Mouse (Mus musculus) embryonic facial prominence, embryonic 11.5 days (tissue): ENCODE results near the gene Gm28048. TPM values are rescaled to one million over a fixed set of nuclear protein-coding genes. Genes with fewer than 3 reads are reported as not detected.

Source experiments
- ATAC-seq: fragments of 200-750 bp; cut with Nextera tagmentation; replicated peaks from 2 replicates; pipeline ENCODE4 v1.8.0; 2017; ENCODE audit warnings: low read depth; ENCODE audit not compliant: insufficient number of reproducible peaks, low FRiP score, low TSS enrichment
- DNase-seq: peaks from one replicate; pipeline ENCODE4 v3.0.0-alpha.2; 2015; ENCODE audit warnings: low spot score
- H3K27ac ChIP-seq: fragments of 300-500 bp; sonication (generic); replicated peaks from 2 replicates; pipeline ENCODE4 v1.5.1; 2014; ENCODE audit warnings: mild to moderate bottlenecking, low read depth, low read length, control low read depth
- H3K27me3 ChIP-seq: fragments of 300-500 bp; sonication (generic); 2 replicates; pipeline ENCODE4 v1.6.1; 2014; ENCODE audit warnings: mild to moderate bottlenecking, low read length, moderate library complexity, mixed read lengths; ENCODE audit not compliant: control insufficient read depth, insufficient read depth
- H3K36me3 ChIP-seq: fragments of 300-500 bp; sonication (generic); replicated peaks from 2 replicates; pipeline ENCODE4 v1.6.1; 2014; ENCODE audit warnings: low read depth, mild to moderate bottlenecking, low read length, moderate library complexity, mixed read lengths; ENCODE audit not compliant: control insufficient read depth, insufficient read depth
- H3K4me1 ChIP-seq: fragments of 300-500 bp; sonication (generic); 2 replicates; pipeline ENCODE4 v1.6.1; 2014; ENCODE audit warnings: low read length, mixed read lengths; ENCODE audit not compliant: control insufficient read depth, insufficient read depth
- H3K4me2 ChIP-seq: fragments of 300-500 bp; sonication (generic); 2 replicates; pipeline ENCODE4 v1.6.1; 2014; ENCODE audit warnings: low read depth, mild to moderate bottlenecking, control low read depth, low read length, moderate library complexity
- H3K4me3 ChIP-seq: fragments of 300-500 bp; sonication (generic); 2 replicates; pipeline ENCODE4 v1.5.1; 2014; ENCODE audit warnings: low read depth, low read length, control low read depth
- H3K9ac ChIP-seq: fragments of 300-500 bp; sonication (generic); replicated peaks from 2 replicates; pipeline ENCODE4 v1.6.1; 2014; ENCODE audit warnings: mild to moderate bottlenecking, control low read depth, low read length
- H3K9me3 ChIP-seq: fragments of 300-500 bp; sonication (generic); replicated peaks from 2 replicates; pipeline ENCODE4 v1.6.1; 2016; ENCODE audit warnings: mild to moderate bottlenecking, low read length, inconsistent platforms, mixed read lengths; ENCODE audit not compliant: control insufficient read depth
- WGBS: fragments of 180-500 bp; shearing (Covaris S2); extraction: QIAGEN DNeasy Blood & Tissue Kit; methylation state at CpG from one replicate; pipeline ENCODE4 v1.1.7; 2014; 5-methylcytosine and 5-hydroxymethylcytosine counted together
- polyA plus RNA-seq: library from polyadenylated mRNA; unstranded; fragments of >200 nt; fragmentation: Nextera tagmentation; extraction: Ambion mirVana; gene quantifications from 2 replicates; pipeline ENCODE4 v1.2.1, GENCODE M21; 2014

The Gm28048 gene
- polyA plus RNA-seq, 1 experiment from 2014 or later = 9.5 TPM

GRCm38 (mm10) chr11:22828988-22829632, 152.8 kb downstream of the Gm28048 start:
- 97% methylated on average over 15 of the region's 15 CpGs for WGBS
- no peak overlapping the region for H3K4me3 ChIP-seq
- no peaks in the 10 kb centered on the region for H3K27me3 ChIP-seq
- no peak overlapping the region for H3K27ac ChIP-seq
- DNase-seq (no peak), ATAC-seq (no peak)
- no peaks in the 10 kb centered on the region for H3K9me3 ChIP-seq
- H3K9ac ChIP-seq = no peak overlapping the region
- no peaks in the 10 kb centered on the region for H3K36me3 ChIP-seq
- no peaks in the 10 kb centered on the region for H3K4me1 ChIP-seq
- H3K4me2 ChIP-seq = no peak overlapping the region

GRCm38 (mm10) chr11:22827514-22828080, 154.3 kb downstream of the Gm28048 start:
- DNase-seq (no peak), ATAC-seq (no peak)
- H3K4me1 ChIP-seq = no peaks in the 10 kb centered on the region
- 85% methylated on average over 4 of the region's 4 CpGs for WGBS
- no peaks in the 10 kb centered on the region for H3K27me3 ChIP-seq
- H3K4me2 ChIP-seq = no peak overlapping the region
- H3K4me3 ChIP-seq = no peak overlapping the region
- no peaks in the 10 kb centered on the region for H3K36me3 ChIP-seq
- no peak overlapping the region for H3K9ac ChIP-seq
- no peaks in the 10 kb centered on the region for H3K9me3 ChIP-seq
- no peak overlapping the region for H3K27ac ChIP-seq

GRCm38 (mm10) chr11:22826665-22827064, 155.2 kb downstream of the Gm28048 start:
- H3K9me3 ChIP-seq = no peaks in the 10 kb centered on the region
- no peak overlapping the region for H3K4me3 ChIP-seq
- no peaks in the 10 kb centered on the region for H3K27me3 ChIP-seq
- no peaks in the 10 kb centered on the region for H3K36me3 ChIP-seq
- WGBS = 87% methylated on average over 6 of the region's 6 CpGs
- H3K9ac ChIP-seq = no peak overlapping the region
- H3K4me2 ChIP-seq = no peak overlapping the region
- no peak for DNase-seq
- H3K27ac ChIP-seq = no peak overlapping the region
- no peaks in the 10 kb centered on the region for H3K4me1 ChIP-seq
- ATAC-seq = no peak

- WGBS = 92% methylated on average over 14 of the region's 14 CpGs
- no peak overlapping the region for H3K9ac ChIP-seq
- H3K4me3 ChIP-seq = no peak overlapping the region
- H3K27ac ChIP-seq = no peak overlapping the region
- H3K36me3 ChIP-seq = no peaks in the 10 kb centered on the region
- no peaks in the 10 kb centered on the region for H3K4me1 ChIP-seq
- ATAC-seq (no peak), DNase-seq (no peak)
- H3K4me2 ChIP-seq = no peak overlapping the region
- H3K9me3 ChIP-seq = no peaks in the 10 kb centered on the region
- H3K27me3 ChIP-seq = no peaks in the 10 kb centered on the region
Measured at GRCm38 (mm10) chr11:22826051-22826450, 155.8 kb downstream of the Gm28048 start.

- H3K9ac ChIP-seq = no peak overlapping the region
- no peak overlapping the region for H3K27ac ChIP-seq
- no peaks in the 10 kb centered on the region for H3K4me1 ChIP-seq
- H3K4me3 ChIP-seq = no peak overlapping the region
- no peak overlapping the region for H3K4me2 ChIP-seq
- 94% methylated on average over 1 of the region's 1 CpGs for WGBS
- DNase-seq (no peak), ATAC-seq (no peak)
- no peaks in the 10 kb centered on the region for H3K9me3 ChIP-seq
- no peaks in the 10 kb centered on the region for H3K36me3 ChIP-seq
- H3K27me3 ChIP-seq = no peaks in the 10 kb centered on the region
Measured at GRCm38 (mm10) chr11:22825548-22825947, 156.3 kb downstream of the Gm28048 start.

- no peak for DNase-seq
- WGBS = 80% methylated on average over 9 of the region's 9 CpGs
- Histone ChIP-seq H3K4me2 (no peak overlapping the region), H3K4me1 (no peaks in the 10 kb centered on the region), H3K27me3 (no peaks in the 10 kb centered on the region), H3K9ac (no peak overlapping the region), H3K36me3 (no peaks in the 10 kb centered on the region), H3K4me3 (no peak overlapping the region), H3K27ac (no peak overlapping the region), H3K9me3 (no peaks in the 10 kb centered on the region)
- no peak for ATAC-seq
Measured at GRCm38 (mm10) chr11:22824049-22824705, 157.7 kb downstream of the Gm28048 start.

GRCm38 (mm10) chr11:22821243-22821642, 160.6 kb downstream of the Gm28048 start:
- H3K9ac ChIP-seq = no peak overlapping the region
- H3K4me2 ChIP-seq = no peak overlapping the region
- H3K9me3 ChIP-seq = no peaks in the 10 kb centered on the region
- ATAC-seq (no peak), DNase-seq (no peak)
- H3K36me3 ChIP-seq = no peaks in the 10 kb centered on the region
- H3K27me3 ChIP-seq = no peaks in the 10 kb centered on the region
- no peak overlapping the region for H3K27ac ChIP-seq
- WGBS = 80% methylated on average over 3 of the region's 3 CpGs
- H3K4me3 ChIP-seq = no peak overlapping the region
- no peaks in the 10 kb centered on the region for H3K4me1 ChIP-seq

GRCm38 (mm10) chr11:22818371-22818770, 163.5 kb downstream of the Gm28048 start:
- H3K36me3 ChIP-seq = no peaks in the 10 kb centered on the region

More at GRCm38 (mm10) chr11:22818371-22818770, 163.5 kb downstream of the Gm28048 start:
- 58% methylated on average over 5 of the region's 5 CpGs for WGBS
- Histone ChIP-seq H3K27ac (no peak overlapping the region), H3K4me2 (no peak overlapping the region), H3K4me1 (no peaks in the 10 kb centered on the region), H3K9me3 (no peaks in the 10 kb centered on the region), H3K27me3 (no peaks in the 10 kb centered on the region), H3K9ac (no peak overlapping the region), H3K4me3 (no peak overlapping the region)
- DNase-seq = no peak
- ATAC-seq = no peak
